Mouse (Mus musculus) frontal cortex, postnatal 14 days (tissue): ENCODE measurements at regions not wholly inside any gene's neighbourhood (a gene's known extent, or its start where the extent isn't known, plus 50 kb on each side); places are given as distances from the start of the nearest gene placed in this dataset.
"Not testable (repeated sequence)": the region's sequence is repeated elsewhere in the genome, so short reads cannot be mapped to it uniquely, and the experiment has no call there.

ENCODE experiments used
- DNase-seq, 2 experiments: peaks; one replicate each; pipeline ENCODE4 v3.0.0; 2022; ENCODE audit warnings: low spot score in 2 of 2

DNA sequence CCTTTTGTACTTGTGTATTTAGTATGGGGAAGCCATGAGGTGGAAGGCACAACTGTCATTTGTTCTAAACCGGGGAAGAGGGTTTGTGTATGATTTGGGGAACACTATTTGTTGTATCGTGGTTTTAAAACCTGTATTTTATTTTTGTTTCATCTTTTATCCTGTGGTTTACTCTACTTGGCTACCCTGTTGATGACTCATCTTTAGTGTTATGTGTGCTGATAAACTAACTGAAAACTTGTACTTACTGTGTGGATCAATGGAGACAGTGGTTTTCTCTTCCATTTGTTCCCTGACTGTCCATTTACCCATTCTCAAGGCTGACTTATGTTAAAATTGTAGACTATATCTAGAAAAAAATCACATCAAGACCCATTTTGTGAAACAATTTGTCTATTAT, 512.8 kb downstream of the Serpinb8 start:
- no peak for DNase-seq

- no peak for DNase-seq
These were observed 521.2 kb downstream of the Serpinb8 start for GRCm38 (mm10) chr1:108110984-108111383.

DNA sequence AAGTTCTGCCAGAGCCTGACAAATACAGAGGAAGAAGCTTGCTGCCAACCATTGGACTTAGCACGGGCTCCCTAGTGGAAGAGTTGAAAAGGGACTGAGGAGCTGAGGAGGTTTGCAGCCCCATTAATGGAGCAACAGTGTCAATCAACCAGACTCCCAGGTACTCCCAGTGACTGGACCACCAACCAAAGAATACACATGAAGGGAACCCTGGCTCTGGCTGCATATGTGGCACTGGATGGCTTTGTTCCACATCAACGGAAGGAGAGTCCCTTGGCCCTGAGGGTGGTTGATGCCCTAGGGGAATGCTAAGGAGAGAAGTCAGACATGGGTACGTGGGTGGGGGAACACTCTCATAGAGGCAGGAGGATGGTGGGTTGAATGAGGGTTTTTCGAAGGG, 537.6 kb downstream of the Serpinb8 start:
- no peak for DNase-seq

DNA sequence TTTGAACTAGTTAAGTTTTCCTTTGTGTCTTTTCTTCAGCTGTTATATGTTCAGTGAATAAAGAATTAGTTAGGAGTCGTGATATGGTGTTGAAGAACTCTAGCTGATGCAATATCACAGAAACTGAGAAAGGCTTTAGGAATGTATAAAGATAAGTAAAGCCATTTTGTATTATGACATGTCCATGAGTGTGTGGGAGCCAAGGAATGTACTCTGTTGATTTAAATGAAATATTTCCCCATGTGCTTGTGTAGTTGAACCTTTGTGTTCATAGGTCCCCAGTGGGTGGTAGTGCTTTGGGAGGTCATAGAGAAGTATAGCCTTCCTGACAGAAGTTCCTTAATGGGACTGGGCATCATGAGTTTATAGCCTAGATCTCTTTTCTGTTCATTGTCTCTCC, 542.2 kb downstream of the Serpinb8 start:
- DNase-seq = no peak

GRCm38 (mm10) chr1:108135346-108135745, 545.5 kb downstream of the Serpinb8 start:
- not testable (repeated sequence) for DNase-seq

DNA sequence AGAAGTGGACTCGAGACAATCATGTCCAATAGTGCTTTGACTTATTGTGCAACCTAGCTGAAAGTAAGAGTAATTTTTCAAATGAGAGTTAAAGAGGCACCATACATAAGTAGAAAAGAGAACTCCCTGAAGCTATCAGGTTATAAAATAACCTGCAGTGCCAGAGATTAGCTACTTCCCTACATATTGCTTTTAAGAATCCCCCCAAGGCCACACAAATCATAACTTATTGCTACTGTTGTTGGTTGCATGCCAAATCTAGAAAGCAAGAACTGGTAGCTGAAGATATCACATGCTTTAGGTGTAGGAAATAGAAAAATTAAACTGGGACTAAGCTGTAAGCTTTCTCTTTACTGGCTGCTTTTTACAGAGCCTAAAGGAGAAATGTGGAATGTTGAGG, 554.3 kb downstream of the Serpinb8 start:
- DNase-seq = no peak

GRCm38 (mm10) chr1:108181350-108182167, 591.8 kb downstream of the Serpinb8 start:
- DNase-seq = no peak

DNA sequence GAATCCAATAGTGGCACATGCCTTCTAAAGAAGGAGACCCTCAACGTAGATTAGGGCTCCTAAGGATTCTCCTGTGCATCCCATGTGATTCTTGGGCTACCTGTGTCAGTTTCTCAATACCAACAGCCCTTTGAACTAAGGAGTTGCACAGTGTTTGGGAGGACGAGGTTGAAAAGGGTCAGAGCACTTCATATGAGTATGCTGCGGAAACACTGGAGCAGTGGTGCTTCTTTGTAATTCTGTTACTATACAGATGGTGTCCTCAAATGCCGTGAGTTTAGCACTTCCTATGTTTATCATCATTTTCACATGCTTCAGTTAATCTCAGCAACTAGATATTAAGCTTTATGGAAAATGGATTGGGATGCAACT, 592.3 kb downstream of the Serpinb8 start:
- no peak for DNase-seq

DNA sequence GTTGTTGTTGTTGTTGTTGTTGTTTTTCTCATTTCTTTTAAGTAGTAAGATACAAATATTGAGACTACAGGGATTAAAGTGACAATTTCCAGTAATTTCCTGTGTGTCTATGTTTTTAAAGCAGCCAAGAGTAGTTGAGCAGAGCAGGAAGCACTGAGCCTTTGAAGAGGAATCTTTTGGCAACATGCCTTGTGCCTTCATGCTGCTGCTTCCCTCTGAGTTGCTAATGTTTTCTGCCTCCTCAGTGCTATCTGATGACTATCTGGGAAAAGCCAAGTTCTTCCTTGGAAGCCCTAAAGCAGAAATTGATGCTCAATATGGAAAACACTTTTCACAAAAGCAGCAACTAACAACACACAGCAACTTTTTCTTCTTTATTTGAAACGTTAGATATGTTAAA, 634.2 kb downstream of the Serpinb8 start:
- DNase-seq = no peak

GRCm38 (mm10) chr1:108240152-108240551, 650.3 kb downstream of the Serpinb8 start:
- no peak for DNase-seq

DNA sequence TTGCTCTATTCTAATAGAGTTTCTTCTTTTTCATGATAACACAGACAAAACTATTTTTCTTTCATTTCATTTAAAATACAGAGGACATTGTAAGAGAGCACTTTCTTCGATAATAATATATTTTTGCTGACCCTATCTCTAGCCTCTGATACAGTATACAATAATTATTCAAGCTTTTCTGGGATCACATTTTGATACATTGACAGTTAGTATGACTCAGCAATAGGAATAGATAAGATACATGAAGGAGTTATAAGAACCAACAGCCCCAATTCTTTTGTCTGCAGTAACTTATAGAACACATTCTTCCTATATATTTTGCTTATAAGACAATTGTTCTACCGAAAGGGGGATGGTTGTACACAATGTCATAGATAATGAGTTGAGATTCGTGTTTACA, 665.3 kb downstream of the Serpinb8 start:
- DNase-seq = no peak

DNA sequence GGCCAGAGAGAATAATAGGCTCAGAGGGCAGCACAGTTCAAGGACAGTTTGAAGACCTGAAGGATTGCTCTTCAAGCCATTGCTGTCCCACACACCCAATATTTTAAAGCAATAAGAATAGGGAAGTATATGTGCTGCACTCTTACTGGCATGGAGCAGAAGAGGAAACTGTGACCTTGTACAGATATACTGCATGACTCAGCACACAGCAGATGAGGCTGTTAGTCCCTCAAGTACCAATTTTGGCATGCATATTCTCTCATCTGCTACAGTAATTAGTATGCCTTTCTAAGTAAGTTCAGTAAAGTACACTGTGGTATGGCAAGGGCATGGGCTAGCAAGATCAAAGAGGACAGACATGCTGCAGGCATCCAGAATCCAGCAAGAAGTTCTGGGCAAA, 669.5 kb downstream of the Serpinb8 start:
- no peak for DNase-seq

DNA sequence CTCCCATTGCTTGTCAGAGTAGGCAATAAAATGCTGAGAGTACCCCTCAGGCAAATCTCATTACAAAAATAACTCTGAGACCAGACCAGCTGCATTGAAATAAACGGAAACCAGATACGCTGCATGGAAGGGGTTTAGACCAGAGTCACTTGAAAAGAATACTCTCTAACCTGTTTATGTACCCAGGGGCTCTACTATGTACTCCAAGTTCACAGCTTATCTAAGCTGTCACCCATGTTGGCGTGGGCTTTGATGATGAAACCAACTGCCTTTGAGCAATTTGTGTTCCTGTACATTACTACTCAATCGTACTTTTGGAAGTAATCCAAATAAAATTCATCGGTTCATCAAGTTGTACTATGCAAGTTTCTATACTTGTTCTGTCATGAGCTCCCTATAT, 692.3 kb downstream of the Serpinb8 start:
- DNase-seq = no peak

DNA sequence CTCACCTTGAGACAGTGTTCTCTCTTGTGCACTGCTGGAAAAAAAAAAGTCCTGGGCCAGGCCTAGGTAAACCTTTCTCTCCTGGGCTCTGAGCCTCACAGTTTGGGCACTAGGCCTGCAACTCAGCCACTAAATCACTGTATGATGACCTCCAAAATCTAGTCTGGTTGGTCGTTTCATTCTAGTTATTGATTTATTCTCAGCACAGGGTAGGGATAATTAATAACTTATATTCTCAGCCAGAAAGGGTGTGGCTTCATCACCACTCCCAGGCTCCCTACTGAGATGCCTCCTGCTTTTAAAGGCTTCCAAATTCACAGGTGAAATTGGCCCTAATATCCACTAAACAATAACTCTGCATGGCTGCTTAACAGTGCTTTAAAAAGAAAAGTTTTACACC, 696.8 kb downstream of the Serpinb8 start:
- no peak for DNase-seq
